Mouse (Mus musculus): ENCODE results near the gene 3110009E18Rik. TPM values are rescaled to one million over a fixed set of nuclear protein-coding genes. Genes with fewer than 3 reads are reported as not detected.

The 3110009E18Rik gene
- total RNA-seq, 2 experiments from 2014 or later, result 5.4 to 5.5 TPM

- no peak for DNase-seq
- intact Hi-C loops (cut with DNase I), result no loop called here
Measured at GRCm38 (mm10) chr1:120138923-120139540, 18.0 kb downstream of the 3110009E18Rik start.

GRCm38 (mm10) chr1:120140144-120140693 is 19.2 kb downstream of the 3110009E18Rik start:
- no peak for DNase-seq
- intact Hi-C loops (cut with DNase I), result no loop called here

- intact Hi-C loops (cut with DNase I), result no loop called here
- DNase-seq, result peak; percentile 66 to 76
Measured at GRCm38 (mm10) chr1:120142551-120142950, 21.6 kb downstream of the 3110009E18Rik start.

GRCm38 (mm10) chr1:120145527-120146216 is 24.7 kb downstream of the 3110009E18Rik start:
- intact Hi-C loops (cut with DNase I), result loop anchor here (2.0 kb wide), 1 partner anchor 43 kb away; no protein-coding TSS in a partner anchor

GRCm38 (mm10) chr1:120146994-120147393 is 26.0 kb downstream of the 3110009E18Rik start:
- intact Hi-C loops (cut with DNase I), result loop anchor here (2.0 kb wide), 1 partner anchor 44 kb away; no protein-coding TSS in a partner anchor
- DNase-seq, result no peak

More at GRCm38 (mm10) chr1:120145527-120146216, 24.7 kb downstream of the 3110009E18Rik start:
- DNase-seq, result no peak

- DNase-seq, result peak; percentile 30 to 55
- intact Hi-C loops (cut with DNase I), result loop anchor here (2.0 to 5.0 kb wide), 2 partner anchors 55 to 122 kb away; no protein-coding TSS in a partner anchor
Measured at GRCm38 (mm10) chr1:120154232-120154631, 33.2 kb downstream of the 3110009E18Rik start.

- intact Hi-C loops (cut with DNase I), result loop anchor here (2.0 kb wide), 1 partner anchor 57 kb away; no protein-coding TSS in a partner anchor
- peak; percentile 23 to 25 for DNase-seq
Measured at GRCm38 (mm10) chr1:120155325-120155724, 34.3 kb downstream of the 3110009E18Rik start.

GRCm38 (mm10) chr1:120158474-120159127 is 37.6 kb downstream of the 3110009E18Rik start:
- no peak for DNase-seq
- intact Hi-C loops (cut with DNase I), result no loop called here

- no peak for DNase-seq
- intact Hi-C loops (cut with DNase I), result no loop called here
Measured at GRCm38 (mm10) chr1:120161502-120161901, 40.5 kb downstream of the 3110009E18Rik start.

GRCm38 (mm10) chr1:120162616-120163015 is 41.6 kb downstream of the 3110009E18Rik start:
- intact Hi-C loops (cut with DNase I), result no loop called here
- DNase-seq, result no peak

- DNase-seq, result no peak
- intact Hi-C loops (cut with DNase I), result no loop called here
Measured at GRCm38 (mm10) chr1:120168016-120168415, 47.0 kb downstream of the 3110009E18Rik start.

- no peak for DNase-seq
Measured at GRCm38 (mm10) chr1:120168674-120169073, 47.7 kb downstream of the 3110009E18Rik start.

GRCm38 (mm10) chr1:120170307-120170706 is 49.3 kb downstream of the 3110009E18Rik start:
- no peak for DNase-seq
- intact Hi-C loops (cut with DNase I), result loop anchor here (2.0 kb wide), 1 partner anchor 380 kb away; no protein-coding TSS in a partner anchor

More at GRCm38 (mm10) chr1:120168674-120169073, 47.7 kb downstream of the 3110009E18Rik start:
- intact Hi-C loops (cut with DNase I), result no loop called here

GRCm38 (mm10) chr1:120171819-120172521 is 51.0 kb downstream of the 3110009E18Rik start:
- peak in 1 of 2 experiments; percentile 19 for DNase-seq
- intact Hi-C loops (cut with DNase I), result loop anchor here (2.0 kb wide), 1 partner anchor 379 kb away; no protein-coding TSS in a partner anchor

GRCm38 (mm10) chr1:120174991-120175390 is 54.0 kb downstream of the 3110009E18Rik start:
- intact Hi-C loops (cut with DNase I), result no loop called here
- no peak for DNase-seq

- intact Hi-C loops (cut with DNase I), result no loop called here
- DNase-seq, result peak; percentile 13 to 19
Measured at GRCm38 (mm10) chr1:120176313-120176712, 55.3 kb downstream of the 3110009E18Rik start.

- no peak for DNase-seq
- intact Hi-C loops (cut with DNase I), result no loop called here
Measured at GRCm38 (mm10) chr1:120177141-120177540, 56.2 kb downstream of the 3110009E18Rik start.

GRCm38 (mm10) chr1:120186204-120186603 is 65.2 kb downstream of the 3110009E18Rik start:
- intact Hi-C loops (cut with DNase I), result no loop called here
- DNase-seq, result no peak

- intact Hi-C loops (cut with DNase I), result no loop called here
- DNase-seq, result no peak
Measured at GRCm38 (mm10) chr1:120186655-120187054, 65.7 kb downstream of the 3110009E18Rik start.

- intact Hi-C loops (cut with DNase I), result no loop called here
- DNase-seq, result no peak
Measured at GRCm38 (mm10) chr1:120187059-120187458, 66.1 kb downstream of the 3110009E18Rik start.
